Mouse (Mus musculus): Measurements from ENCODE around the gene Tas1r1.

The Tas1r1 gene

DNA sequence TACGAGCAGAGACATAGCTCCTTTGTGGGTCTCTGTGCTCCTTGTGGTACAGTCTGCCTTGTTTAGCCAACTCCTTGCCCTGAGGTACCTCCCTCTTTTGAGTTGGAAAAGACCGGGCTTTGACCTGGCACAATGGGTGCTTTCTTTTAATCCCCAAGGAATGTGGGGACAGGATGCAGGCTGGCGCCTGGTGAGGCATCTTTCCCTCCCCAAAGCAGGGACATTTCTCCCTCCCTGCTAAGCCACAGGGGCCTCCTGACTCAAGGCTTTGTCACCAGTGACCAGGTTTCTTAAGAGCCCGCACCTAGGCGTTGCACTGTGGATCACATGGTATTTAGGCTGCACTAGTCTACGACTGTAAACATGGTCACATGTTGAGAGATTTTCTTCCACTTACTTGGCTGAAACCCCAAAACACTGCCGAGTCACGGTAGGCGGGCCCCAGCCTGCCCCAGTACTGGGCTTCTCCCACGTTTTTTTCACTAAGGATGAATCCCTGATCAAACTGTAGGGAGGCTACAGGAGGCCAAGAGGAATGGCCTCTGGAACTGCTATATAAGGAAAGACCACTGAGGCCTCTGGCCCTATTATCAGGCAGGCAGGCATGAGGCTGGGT, 28.2 kb downstream of the Tas1r1 start:
- no peak for DNase-seq (ENCODE audit: low spot score in 2 of 2)

DNA sequence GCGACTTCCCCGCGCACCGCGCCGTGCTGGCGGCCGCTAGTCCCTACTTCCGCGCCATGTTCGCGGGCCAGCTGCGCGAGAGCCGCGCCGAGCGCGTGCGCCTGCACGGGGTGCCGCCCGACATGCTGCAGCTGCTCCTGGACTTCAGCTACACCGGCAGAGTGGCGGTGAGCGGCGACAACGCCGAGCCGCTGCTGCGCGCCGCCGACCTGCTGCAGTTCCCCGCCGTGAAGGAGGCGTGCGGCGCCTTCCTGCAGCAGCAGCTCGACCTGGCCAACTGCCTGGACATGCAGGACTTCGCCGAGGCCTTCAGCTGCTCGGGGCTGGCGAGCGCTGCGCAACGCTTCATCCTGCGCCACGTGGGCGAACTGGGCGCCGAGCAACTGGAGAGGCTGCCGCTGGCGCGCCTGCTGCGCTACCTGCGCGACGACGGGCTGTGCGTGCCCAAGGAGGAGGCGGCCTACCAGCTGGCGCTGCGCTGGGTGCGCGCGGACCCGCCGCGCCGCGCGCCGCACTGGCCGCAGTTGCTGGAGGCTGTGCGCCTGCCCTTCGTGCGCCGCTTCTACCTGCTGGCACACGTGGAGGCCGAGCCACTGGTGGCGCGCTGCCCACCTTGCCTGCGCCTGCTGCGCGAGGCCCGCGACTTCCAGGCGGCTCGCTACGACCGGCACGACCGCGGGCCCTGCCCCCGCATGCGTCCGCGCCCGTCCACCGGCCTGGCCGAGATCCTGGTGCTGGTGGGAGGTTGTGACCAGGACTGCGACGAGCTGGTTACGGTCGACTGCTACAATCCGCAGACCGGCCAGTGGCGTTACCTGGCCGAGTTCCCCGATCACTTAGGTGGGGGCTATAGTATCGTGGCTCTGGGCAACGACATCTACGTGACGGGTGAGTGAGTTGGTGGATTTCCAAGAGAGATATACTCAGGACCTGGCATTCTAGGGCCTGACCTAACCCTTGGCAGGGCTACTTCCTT, 29.0 kb downstream of the Tas1r1 start:
- DNase-seq (ENCODE audit: low spot score in 2 of 2), result peak; percentile 52 to 66

DNA sequence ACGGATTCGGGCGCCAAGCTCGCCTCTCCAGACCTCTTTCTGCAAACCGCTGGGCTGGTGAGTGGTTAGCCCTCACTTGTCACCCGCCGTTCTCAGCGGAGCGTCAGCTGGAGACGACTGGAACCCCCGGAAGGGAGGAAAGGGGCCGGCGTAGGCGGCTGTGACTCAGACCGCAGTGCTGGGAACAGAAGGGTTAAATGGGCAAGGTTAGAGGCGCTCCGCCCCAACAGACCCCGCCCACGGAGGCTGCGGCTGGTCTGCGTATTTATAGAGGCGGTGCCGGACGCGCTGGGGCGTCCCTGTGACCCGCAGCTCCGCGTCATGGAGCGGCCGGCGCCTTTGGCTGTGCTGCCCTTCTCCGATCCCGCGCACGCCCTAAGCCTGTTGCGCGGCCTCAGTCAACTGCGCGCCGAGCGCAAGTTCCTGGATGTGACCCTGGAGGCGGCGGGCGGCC, 29.7 kb downstream of the Tas1r1 start, which contains the start of gene Klhl21:
TSS of gene Klhl21 (plus strand) at position 182 of the 454 bp plus-strand sequence.
- DNase-seq (ENCODE audit: low spot score in 2 of 2), result peak; percentile 85 to 88

DNA sequence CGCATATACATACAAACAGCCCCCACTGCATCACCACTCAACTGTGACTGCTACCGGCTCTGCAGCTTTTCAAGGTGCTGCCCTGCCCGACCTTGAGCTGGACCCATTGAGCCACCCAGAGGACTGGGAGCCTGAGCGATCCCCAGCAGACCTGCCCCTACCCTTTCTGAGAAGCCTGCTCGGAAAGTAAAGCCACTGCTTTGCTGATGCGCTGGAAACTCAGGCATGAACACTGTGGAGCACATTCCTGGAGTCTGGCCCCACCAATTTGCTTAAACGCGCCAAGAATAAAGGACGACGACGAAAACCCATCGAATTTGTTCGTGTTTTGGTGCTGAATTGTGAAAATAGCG, 30.2 kb downstream of the Tas1r1 start:
- DNase-seq (ENCODE audit: low spot score in 2 of 2), result no peak

DNA sequence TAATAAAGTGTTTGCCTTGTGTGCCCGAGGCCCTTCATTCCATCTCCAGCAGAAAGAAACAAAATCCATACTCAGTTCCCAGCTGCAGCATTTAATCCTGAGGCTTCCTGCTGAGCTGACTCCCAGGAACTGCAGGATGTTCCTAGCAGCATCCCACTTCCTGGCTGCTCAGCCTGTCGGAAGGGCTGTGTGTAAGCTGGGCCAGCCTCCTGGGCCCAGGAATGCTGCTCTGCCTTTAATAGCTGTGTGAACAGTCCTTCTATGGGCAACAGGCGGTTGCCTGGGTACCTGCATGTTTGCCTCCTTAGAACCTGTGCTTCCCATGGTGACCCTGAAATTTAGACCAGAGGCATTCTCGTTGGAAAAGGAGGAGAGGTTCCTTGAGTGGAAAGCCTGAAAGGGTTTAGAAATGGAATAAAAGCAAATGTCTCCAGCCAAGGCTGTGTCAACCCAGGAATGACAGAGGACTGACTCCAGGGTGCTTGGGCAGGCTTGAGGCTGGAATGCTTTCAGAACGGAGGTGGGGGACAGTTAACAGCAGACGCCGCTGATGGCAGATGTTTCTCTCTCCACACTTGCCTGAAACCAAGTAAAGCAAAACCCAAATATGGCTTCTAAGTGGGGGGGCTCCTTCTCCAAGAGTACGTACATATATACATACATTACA, 30.8 kb downstream of the Tas1r1 start:
- DNase-seq (ENCODE audit: low spot score in 2 of 2), result no peak

DNA sequence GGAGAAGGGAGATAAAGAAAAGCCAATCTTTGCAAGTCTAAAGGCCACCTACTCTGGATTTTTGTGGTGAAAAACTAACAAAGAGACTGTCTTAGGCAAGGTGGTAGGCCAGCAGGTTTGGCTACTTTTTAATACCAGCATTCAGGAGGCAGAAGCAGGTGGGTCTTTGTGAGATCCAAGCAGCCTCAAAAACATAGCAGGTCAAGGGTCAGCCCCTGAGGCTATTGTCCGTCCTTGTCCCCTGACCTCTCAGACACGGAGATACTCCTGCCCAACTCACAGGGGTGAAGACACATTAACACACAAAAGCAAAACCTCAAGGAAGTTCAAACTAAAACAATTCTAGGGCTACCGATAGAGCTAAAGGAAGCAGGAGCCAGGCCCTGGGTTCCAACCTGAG, 31.6 kb downstream of the Tas1r1 start:
- no peak for DNase-seq (ENCODE audit: low spot score in 2 of 2)

DNA sequence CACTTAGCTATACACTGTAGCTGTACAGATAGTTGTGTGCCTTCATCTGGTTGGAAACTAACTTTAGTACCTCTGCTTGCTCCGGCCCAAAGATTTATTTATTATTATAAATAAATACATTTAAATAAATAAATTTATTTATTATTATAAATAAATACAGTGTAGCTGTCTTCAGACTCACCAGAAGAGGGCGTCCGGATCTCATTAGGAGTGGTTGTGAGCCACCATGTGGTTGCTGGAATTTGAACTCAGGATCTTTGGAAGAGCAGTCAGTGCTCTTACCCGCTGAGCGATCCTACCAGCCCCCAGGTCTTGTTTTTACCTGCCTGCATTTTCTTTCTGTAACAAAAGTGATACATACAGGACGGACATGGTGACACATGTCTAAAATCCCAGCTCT, 32.2 kb downstream of the Tas1r1 start:
- DNase-seq (ENCODE audit: low spot score in 2 of 2), result no peak

DNA sequence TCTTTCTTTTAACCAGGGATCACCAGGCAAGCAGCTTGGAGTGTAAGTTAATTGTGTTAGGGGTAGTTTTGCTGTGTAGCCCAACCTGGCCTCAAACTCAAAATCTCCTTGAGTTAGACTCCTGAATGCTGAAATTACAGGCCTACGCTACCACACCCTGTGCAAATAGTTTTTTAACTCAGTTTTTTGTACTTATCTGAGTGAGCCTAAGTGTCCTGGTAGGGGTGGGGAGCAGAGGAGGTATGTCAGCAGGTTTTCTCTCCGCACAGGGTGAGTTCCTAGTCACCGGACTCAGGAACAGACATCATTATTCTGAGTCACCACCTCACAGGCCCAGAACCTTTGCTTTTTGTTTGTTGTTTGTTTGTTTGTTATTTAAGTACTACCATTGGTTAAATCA, 36.3 kb downstream of the Tas1r1 start:
- no peak for DNase-seq (ENCODE audit: low spot score in 2 of 2)

DNA sequence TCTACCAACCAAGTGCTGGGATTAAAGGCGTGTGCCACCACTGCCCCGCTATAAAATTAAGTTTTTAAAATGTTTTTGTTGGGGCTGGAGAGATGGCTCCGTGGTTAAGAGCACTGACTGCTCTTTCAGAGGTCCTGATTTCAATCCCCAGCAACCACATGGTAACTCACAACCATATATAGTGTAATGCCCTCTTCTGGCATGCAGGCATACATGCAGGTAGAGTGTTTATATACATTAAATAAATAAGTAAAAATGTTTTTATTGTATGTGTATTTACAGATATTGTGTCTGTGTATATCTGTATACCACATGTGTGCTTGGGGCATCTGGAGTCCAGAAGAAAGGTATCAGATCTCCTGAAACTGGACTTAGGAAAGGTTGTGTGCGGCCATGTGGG, 37.0 kb downstream of the Tas1r1 start:
- no peak for DNase-seq (ENCODE audit: low spot score in 2 of 2)

DNA sequence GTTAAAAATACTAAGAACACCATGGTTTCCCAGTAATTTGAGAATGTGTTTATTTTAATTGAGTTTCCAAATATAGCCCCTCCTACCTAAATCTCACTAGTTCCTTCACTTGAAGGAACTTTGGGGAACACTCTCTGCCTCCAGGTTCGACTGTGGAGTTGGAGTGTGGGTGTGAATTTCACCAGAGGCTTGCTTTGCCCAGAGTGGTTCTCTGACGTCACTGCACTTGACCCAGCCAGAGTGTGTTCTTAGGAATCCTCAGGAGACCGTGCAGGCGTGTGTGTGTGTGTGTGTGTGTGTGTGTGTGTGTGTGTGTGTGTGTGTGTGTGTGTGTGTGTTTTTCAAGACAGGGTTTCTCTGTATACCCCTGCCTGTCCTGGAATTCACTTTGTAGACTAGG, 37.5 kb downstream of the Tas1r1 start:
- DNase-seq (ENCODE audit: low spot score in 2 of 2), result no peak

DNA sequence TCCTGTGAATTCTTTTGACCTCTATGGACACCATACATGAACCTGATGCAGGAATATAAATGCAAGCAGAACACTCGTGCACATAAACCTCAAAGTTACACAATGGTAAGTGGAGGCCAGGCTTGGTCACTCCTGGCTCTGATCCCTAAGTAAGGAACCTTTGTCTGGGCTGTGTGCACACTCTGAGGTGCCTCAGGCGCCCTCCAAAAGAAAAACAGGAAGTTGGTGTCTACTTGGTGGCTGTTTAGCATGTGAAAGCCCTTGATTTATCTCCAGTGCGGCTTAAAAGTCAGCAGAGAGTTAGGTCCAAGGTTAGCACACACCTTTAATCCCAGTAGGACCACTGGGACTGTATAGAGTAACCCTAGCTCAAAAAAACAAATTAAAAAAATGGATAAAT, 38.9 kb downstream of the Tas1r1 start:
- no peak for DNase-seq (ENCODE audit: low spot score in 2 of 2)

DNA sequence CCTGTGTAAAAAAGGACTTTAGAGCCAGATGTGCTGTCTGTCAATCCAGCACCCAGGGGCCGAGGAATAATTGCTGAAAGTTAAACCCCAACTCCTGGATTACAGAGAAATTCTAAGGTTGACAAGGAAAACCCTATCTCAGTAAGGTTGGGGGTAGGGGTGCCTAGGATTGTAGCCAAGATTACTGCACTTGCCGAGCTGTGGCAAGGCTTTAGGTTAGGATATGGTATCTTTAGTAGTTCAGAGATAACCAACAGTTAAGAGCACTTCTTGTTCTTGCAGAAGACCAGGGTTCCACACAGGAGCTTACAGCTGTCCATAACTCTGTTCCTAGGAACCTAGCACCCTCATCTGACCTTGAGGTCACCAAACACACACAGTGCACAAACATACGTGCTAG, 40.7 kb downstream of the Tas1r1 start:
- no peak for DNase-seq (ENCODE audit: low spot score in 2 of 2)

DNA sequence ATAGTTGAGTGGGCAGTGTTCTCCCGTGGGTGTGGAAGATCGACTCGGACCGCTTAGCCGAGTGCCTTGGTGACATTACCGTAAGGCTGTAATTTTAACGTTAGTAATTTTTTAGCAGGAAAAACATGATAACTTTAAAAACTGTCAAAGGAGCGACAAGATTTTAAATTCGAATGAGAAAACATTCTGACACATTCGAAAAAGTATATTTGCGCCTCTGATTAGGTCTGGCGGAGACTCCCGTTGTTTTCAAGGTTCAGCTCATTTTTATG, 41.5 kb downstream of the Tas1r1 start:
- no peak for DNase-seq (ENCODE audit: low spot score in 2 of 2)

DNA sequence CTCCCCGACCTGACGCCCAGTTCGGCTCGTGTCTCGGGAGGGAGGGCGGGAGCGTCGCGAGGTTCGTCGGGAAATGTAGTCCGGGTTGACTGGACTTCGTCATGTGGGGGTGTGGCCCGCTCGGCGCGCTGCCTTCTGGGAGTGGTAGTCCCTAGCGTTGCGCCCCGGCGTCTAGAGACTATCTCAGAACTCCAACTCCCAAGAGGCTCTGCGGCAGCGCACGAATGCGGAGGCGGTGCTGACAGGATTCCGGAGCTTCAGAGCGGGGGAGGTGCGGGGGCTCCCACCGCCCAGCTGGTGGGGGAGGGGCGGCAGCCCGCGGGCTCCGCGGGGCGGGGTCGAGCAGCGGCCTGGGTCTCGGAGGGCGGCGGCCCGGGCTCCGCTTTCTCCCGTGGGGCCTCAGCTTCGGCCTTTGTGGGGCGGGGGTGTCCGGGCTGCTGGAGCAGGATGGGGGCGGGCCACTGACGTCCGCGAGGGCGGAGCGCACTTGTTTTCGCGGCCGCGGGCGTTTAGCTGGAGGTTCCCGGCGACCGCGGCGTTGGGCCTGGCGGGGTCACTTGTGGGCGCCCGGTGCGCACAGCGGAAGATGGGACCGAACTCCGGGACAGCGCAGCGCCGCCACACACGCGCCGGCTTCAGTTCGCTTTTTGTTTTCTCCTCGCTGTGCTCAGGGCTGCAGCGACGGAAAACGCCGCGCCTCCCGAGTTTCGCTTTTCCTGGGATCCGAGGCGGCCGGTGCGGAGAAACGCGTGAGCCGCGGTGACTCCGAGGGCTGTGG, 42.0 kb downstream of the Tas1r1 start, which contains the start of gene Phf13:
TSS of gene Phf13 (minus strand) at position 86 of the 778 bp plus-strand sequence.
- DNase-seq (ENCODE audit: low spot score in 2 of 2), result peak; percentile 96

DNA sequence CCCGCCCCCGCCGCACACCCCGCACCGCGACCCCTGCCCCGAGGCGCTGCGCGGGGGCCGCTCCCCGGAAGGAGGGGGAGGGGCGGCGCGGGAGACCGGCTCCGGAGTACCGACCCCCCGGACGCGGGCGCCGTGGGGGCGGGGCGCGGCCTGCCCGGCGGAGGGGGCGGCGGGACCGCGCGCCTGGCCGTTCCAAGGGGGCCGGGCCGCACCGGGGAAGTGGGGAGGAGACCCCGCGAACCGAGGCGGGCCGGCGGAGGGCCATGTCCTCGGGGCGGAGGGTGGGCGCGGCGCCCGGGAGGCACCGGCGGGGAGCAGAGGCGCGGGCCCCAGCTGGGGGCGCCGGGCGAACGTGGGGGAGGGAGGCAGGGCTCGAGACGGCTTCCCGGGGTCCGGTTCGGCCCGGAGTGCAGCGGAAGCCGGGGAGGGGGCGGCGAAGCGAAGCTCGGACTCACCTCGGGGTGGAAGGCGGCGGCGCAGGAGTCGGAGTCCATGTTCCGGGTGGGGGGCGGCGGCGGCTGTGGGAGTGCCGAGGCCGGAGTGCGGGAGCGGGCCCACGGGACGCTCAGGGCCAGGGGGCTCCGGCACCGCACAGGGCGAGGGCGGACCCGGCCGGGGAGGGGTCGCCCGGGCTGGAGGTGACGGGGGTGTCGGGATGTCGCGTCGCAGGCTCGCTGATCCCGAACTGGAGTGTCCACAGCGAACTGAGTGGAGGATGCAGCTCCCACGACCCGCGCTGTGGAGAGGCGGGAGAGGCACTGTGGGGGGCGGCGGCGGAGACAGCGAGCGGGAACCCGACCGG, 42.8 kb downstream of the Tas1r1 start:
- DNase-seq (ENCODE audit: low spot score in 2 of 2), result no peak

DNA sequence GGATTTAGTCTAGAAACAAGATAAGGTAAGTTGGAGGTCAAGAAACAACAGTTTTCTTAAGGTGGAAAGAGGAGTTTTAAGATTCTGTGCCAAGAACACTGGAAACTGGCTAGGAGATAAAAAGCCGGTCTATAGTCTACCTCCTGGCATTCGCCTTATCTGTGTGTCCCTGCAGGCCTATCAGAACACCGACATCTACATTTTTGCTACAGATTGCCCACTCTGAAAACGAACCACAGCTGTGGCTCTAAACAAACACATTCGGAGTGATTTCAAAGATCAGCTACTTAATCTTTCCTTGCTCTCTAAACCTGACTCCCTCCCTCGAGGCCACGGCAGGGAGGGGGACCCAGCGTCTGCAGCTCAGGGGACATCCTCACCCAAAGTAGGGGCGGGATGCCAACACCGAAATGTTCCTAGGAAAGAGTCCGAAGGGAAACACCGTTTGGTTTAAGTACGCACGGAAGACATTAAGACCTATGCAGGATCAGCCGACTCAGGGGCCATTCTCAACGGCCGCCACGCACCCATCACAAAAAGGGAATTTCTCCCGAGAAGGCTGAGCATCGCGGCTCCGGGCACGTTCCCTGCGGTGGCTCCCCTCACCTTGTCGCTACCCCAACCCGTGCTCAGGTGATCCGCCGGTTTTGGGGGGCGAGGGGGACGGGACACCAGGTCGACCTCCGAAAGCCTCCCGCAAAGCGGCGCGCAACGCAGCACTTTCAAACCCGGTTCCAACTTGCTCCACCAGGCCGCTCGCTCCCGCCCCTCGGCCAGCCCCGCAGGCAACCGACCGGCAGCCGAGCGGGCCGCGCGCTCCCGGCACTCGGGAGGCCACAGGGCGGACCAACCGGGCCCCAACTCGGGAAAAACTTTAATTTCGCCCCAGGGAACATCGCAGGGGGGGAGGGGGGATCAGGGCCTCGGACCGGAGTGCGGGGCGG, 43.9 kb downstream of the Tas1r1 start:
- DNase-seq (ENCODE audit: low spot score in 2 of 2), result no peak

DNA sequence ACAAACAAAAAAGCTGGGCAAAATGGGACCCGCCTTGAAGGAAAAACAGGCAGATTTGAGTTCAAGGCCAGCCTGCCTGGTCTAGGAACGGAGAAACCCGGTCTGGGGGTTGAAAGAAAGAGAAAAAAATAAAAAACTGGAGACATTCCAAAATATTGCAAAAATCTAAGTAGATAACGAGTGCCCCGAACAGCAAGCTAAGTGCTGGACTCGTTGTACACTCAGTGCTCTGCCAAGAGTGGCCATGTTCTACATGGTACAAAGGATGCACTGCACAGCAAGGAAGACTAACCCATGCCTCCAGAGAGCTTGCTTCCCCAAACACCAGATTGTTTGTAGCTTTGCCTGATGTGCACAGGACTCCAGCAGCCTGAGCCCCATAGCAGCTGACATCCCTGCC, 45.3 kb downstream of the Tas1r1 start:
- DNase-seq (ENCODE audit: low spot score in 2 of 2), result no peak

DNA sequence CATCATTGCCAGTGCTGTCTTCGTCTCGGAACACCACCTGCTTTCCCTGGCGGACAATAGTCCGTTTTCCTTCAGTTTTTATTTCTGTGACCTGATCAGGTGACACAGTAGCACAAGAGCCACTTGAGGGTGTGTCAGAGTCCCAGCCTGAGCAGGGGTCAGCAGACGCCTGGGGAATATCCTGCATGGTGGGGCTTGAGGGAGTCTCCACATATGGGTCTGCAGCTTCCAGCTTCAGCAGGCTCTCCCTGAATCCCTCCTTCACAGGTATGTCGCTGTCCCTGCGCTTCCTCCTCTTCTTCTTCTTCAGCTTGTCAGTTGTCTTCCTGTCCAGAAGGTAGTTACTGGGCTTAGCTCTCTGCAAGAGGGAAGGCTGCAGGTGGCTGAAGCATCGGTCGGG, 46.3 kb downstream of the Tas1r1 start:
- no peak for DNase-seq (ENCODE audit: low spot score in 2 of 2)

DNA sequence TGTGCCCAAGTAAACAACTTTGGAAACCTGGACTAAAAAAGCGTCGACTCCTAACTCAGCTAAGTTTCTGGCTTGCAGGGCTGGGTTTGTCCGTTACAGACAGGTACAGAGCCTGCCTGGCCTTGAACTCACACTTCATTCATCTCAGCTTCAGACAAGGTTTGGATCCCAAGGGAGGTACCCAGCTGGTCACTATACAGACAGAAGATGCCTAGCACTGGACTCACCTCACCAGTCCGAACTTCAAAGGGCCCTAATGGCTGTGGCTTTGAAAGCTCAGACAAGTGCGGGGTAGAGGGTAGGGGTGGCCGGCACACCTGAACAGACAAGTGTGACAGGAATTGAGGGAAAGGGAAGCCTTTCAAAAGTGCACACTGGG, 49.3 kb downstream of the Tas1r1 start:
- no peak for DNase-seq (ENCODE audit: low spot score in 2 of 2)
